10 mouse cellular contexts compared by ENCODE assay signal in the genomic region with DNA sequence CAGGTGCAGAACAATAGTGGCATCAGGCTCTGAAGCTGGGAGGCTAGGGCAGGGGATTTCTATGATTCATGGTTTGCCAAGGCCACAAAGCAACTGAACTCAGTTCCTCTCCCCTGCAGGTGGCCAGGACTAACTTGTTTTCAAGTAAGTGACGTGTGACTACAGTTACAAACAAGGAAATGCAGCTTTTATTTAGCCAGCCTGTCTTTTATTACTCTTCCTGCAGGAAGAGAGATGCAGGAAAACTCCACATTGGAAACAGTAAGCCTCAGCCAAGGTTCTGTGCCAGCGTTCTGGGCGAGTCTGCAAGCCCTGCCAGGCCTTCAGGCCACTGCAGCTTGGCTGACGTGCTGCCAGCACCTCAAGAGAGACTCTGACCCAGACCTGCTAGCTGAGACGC. TPM values are rescaled to one million over a fixed set of nuclear protein-coding genes. Genes with fewer than 3 reads are reported as not detected.
DNase-seq lines count a peak whose midpoint lies in the region; ATAC-seq lines count a peak whose summit lies in the region.
"Had no signal": no experiment of that assay in that cellular context is flagged by ENCODE, and none has a peak within 500 bp of the region (broad histone marks: within the 10 kb centered on the region; RNA-seq: fewer than 3 reads in every experiment).

No protein-coding gene starts in this region.

- H3K36me3 ChIP-seq in forebrain, embryonic 15.5 days: no peaks in the 10 kb centered on the region
- H3K36me3 ChIP-seq: lung, embryonic 15.5 days had no signal

- H3K27ac ChIP-seq in forebrain, embryonic 15.5 days (replicated peaks): no peak overlapping the region
- H3K27ac ChIP-seq: lung, embryonic 15.5 days had no signal

- ATAC-seq in erythroid progenitor cell, adult 5-6 weeks (replicated peaks; ENCODE audit: low FRiP score, poor library complexity, severe bottlenecking): 0 out of 2 replicates have a peak, but pooled peaks have one; percentile 49
- ATAC-seq in forebrain, embryonic 15.5 days (replicated peaks): no peak

- H3K9ac ChIP-seq in forebrain, embryonic 15.5 days (replicated peaks): no peak overlapping the region
- H3K9ac ChIP-seq: lung, embryonic 15.5 days had no signal

- WGBS in forebrain, embryonic 15.5 days: 17% methylated on average over 5 of the region's 5 CpGs

- no peak overlapping the region for H3K4me3 ChIP-seq in forebrain, embryonic 15.5 days
- H3K4me3 ChIP-seq: lung, embryonic 15.5 days had no signal

- H3K9me3 ChIP-seq in forebrain, embryonic 15.5 days: no peaks in the 10 kb centered on the region
- H3K9me3 ChIP-seq: lung, embryonic 15.5 days had no signal

- intact Hi-C loops in left cerebral cortex, postnatal 4 days (cut with DNase I): no loop called here

- no peaks in the 10 kb centered on the region for H3K27me3 ChIP-seq in forebrain, embryonic 15.5 days
- H3K27me3 ChIP-seq: lung, embryonic 15.5 days had no signal

- peak; percentile 81 for DNase-seq in left cerebral cortex, postnatal 4 days
- no peak for DNase-seq in left cerebral cortex, adult 8-10 months (ENCODE audit: low spot score in 2 of 2)
- DNase-seq in adrenal gland, adult 8-10 months: peak; percentile 23
- peak; percentile 46 for DNase-seq in kidney, postnatal 10 days
- DNase-seq in right cerebral cortex, postnatal 14 days: peak; percentile 5
- DNase-seq in embryo, embryonic 11 days: no peak

- peaks cover 6% of the 10 kb centered on the region for H3K4me1 ChIP-seq in forebrain, embryonic 15.5 days
- H3K4me1 ChIP-seq: lung, embryonic 15.5 days had no signal

- no peak overlapping the region for H3K4me2 ChIP-seq in forebrain, embryonic 15.5 days (replicated peaks)
- H3K4me2 ChIP-seq: lung, embryonic 15.5 days had no signal

RNA-seq across cellular contexts. Expression of a gene that starts 34.3 kb away (rescaled TPM):
- 1 to 10 TPM; 3.9 to 5.2 TPM for total RNA-seq in left cerebral cortex, postnatal 4 days (2021)
- total RNA-seq in left cerebral cortex, adult 8-10 months (2022): 1 to 10 TPM; 1.3 to 2.6 (median 1.9) TPM
- total RNA-seq in adrenal gland, adult 8-10 months (2022): under 1 TPM in 2 of 4 experiments, not detected in 2; 0.12 to 0.13 TPM
- total RNA-seq in erythroid progenitor cell, adult 5-6 weeks (2015; ENCODE audit: low replicate concordance): 5.0 TPM in 1 of 2 replicates, not detected in the other
- not detected in 2 replicates for total RNA-seq in erythroid progenitor cell, adult 5-6 weeks (2017; ENCODE audit: low replicate concordance)
- 5.2 and 6.7 TPM in 2 replicates for polyA plus RNA-seq in forebrain, embryonic 15.5 days (2015; fragmentation: Nextera tagmentation; extraction: Ambion mirVana)
- total RNA-seq: gastrocnemius, adult 8-10 months had no signal

Comparison
In these comparisons a context has a peak if more than half of its experiments do, and no peak if none do; other contexts are left out.
1. DNase-seq: peak in left cerebral cortex, postnatal 4 days (single experiment), adrenal gland, adult 8-10 months (single experiment), kidney, postnatal 10 days (single experiment) and right cerebral cortex, postnatal 14 days (single experiment); none in left cerebral cortex, adult 8-10 months (0 of 2) and embryo, embryonic 11 days (single experiment).